Mouse (Mus musculus): ENCODE results near the gene Optn. TPM values are rescaled to one million over a fixed set of nuclear protein-coding genes. Genes with fewer than 3 reads are reported as not detected.

Optn gene
- total and polyA plus RNA-seq, 2 experiments = 13.3 to 70.8 TPM

GRCm38 (mm10) chr2:4996421-4996824 is 67.4 kb downstream of the Optn start:
- Histone ChIP-seq H3K27me3 (ENCODE audit: control insufficient read depth, insufficient read depth, low read length) (no peaks in the 10 kb centered on the region), H3K9ac (ENCODE audit: low read depth, low read length) (peak overlapping the region; percentile 21), H3K27ac (replicated peaks; ENCODE audit: insufficient read depth, low read depth, low read length) (peak overlapping the region; percentile 97), H3K79me2 (ENCODE audit: control insufficient read depth, insufficient read depth, low read length) (peaks cover 9% of the 10 kb centered on the region; the same call in 1 of the 2 replicates), H3K4me1 (ENCODE audit: control insufficient read depth, insufficient read depth, low read length) (peaks cover 24% of the 10 kb centered on the region), H3K36me3 (ENCODE audit: control insufficient read depth, insufficient read depth, low read length) (peaks cover 13% of the 10 kb centered on the region), H3K4me3 (ENCODE audit: insufficient read depth, low read depth, low read length) (no peak overlapping the region)
- peak; percentile 100 for DNase-seq (ENCODE audit: extremely low read depth, low read depth, low spot score)
- TF ChIP-seq CTCF (IDR thresholded peaks at IDR 0.05; ENCODE audit: low read depth, low read length) (no peak), POLR2A (IDR thresholded peaks at IDR 0.05; ENCODE audit: extremely low read depth, insufficient read depth, low read length) (no peak)
- WGBS = 29% methylated on average over 6 of the region's 6 CpGs

- WGBS = 31% methylated on average over 11 of the region's 11 CpGs
- Histone ChIP-seq H3K27ac (replicated peaks; ENCODE audit: insufficient read depth, low read depth, low read length) (peak overlapping the region; percentile 98), H3K36me3 (ENCODE audit: control insufficient read depth, insufficient read depth, low read length) (peaks cover 20% of the 10 kb centered on the region)
Measured at GRCm38 (mm10) chr2:4995646-4996045, 68.2 kb downstream of the Optn start.

GRCm38 (mm10) chr2:4994436-4994835 is 69.4 kb downstream of the Optn start:
- Histone ChIP-seq H3K4me1 (ENCODE audit: control insufficient read depth, insufficient read depth, low read length) (peaks cover 29% of the 10 kb centered on the region), H3K79me2 (ENCODE audit: control insufficient read depth, insufficient read depth, low read length) (peaks cover 9% of the 10 kb centered on the region; the same call in 1 of the 2 replicates), H3K27me3 (ENCODE audit: control insufficient read depth, insufficient read depth, low read length) (no peaks in the 10 kb centered on the region), H3K27ac (replicated peaks; ENCODE audit: insufficient read depth, low read depth, low read length) (peak overlapping the region; percentile 98), H3K4me3 (ENCODE audit: insufficient read depth, low read depth, low read length) (peak overlapping the region; percentile 71), H3K36me3 (ENCODE audit: control insufficient read depth, insufficient read depth, low read length) (peaks cover 29% of the 10 kb centered on the region), H3K9ac (ENCODE audit: low read depth, low read length) (peak overlapping the region; percentile 98)
- 33% methylated on average over 4 of the region's 4 CpGs for WGBS
- no peak for TF ChIP-seq CTCF (IDR thresholded peaks at IDR 0.05; ENCODE audit: low read depth, low read length)
- TF ChIP-seq POLR2A (IDR thresholded peaks at IDR 0.05; ENCODE audit: extremely low read depth, insufficient read depth, low read length) = no peak
- DNase-seq (ENCODE audit: extremely low read depth, low read depth, low spot score) = no peak

More at GRCm38 (mm10) chr2:4995646-4996045, 68.2 kb downstream of the Optn start:
- Histone ChIP-seq H3K79me2 (ENCODE audit: control insufficient read depth, insufficient read depth, low read length) (peaks cover 9% of the 10 kb centered on the region; the same call in 1 of the 2 replicates), H3K9ac (ENCODE audit: low read depth, low read length) (peak overlapping the region; percentile 89), H3K27me3 (ENCODE audit: control insufficient read depth, insufficient read depth, low read length) (no peaks in the 10 kb centered on the region), H3K4me3 (ENCODE audit: insufficient read depth, low read depth, low read length) (peak overlapping the region; percentile 63), H3K4me1 (ENCODE audit: control insufficient read depth, insufficient read depth, low read length) (peaks cover 27% of the 10 kb centered on the region)
- DNase-seq (ENCODE audit: extremely low read depth, low read depth, low spot score) = peak; percentile 96
- TF ChIP-seq POLR2A (IDR thresholded peaks at IDR 0.05; ENCODE audit: extremely low read depth, insufficient read depth, low read length) (no peak), CTCF (IDR thresholded peaks at IDR 0.05; ENCODE audit: low read depth, low read length) (no peak)

- 39% methylated on average over 11 of the region's 11 CpGs for WGBS
- peak overlapping the region; percentile 98 for H3K27ac ChIP-seq (replicated peaks; ENCODE audit: insufficient read depth, low read depth, low read length)
Measured at GRCm38 (mm10) chr2:4993584-4993983, 70.3 kb downstream of the Optn start.

GRCm38 (mm10) chr2:4988826-4989424 is 74.9 kb downstream of the Optn start:
- Histone ChIP-seq H3K36me3 (ENCODE audit: control insufficient read depth, insufficient read depth, low read length) (peaks cover 29% of the 10 kb centered on the region), H3K79me2 (ENCODE audit: control insufficient read depth, insufficient read depth, low read length) (peaks cover 6% of the 10 kb centered on the region; the same call in 1 of the 2 replicates), H3K9ac (ENCODE audit: low read depth, low read length) (peak overlapping the region; percentile 57), H3K27ac (replicated peaks; ENCODE audit: insufficient read depth, low read depth, low read length) (peak overlapping the region; percentile 73), H3K4me1 (ENCODE audit: control insufficient read depth, insufficient read depth, low read length) (peaks cover 30% of the 10 kb centered on the region), H3K27me3 (ENCODE audit: control insufficient read depth, insufficient read depth, low read length) (no peaks in the 10 kb centered on the region), H3K4me3 (ENCODE audit: insufficient read depth, low read depth, low read length) (no peak overlapping the region)
- TF ChIP-seq CTCF (IDR thresholded peaks at IDR 0.05; ENCODE audit: low read depth, low read length) (peak; percentile 75), POLR2A (IDR thresholded peaks at IDR 0.05; ENCODE audit: extremely low read depth, insufficient read depth, low read length) (no peak)
- WGBS = 38% methylated on average over 11 of the region's 11 CpGs
- DNase-seq (ENCODE audit: extremely low read depth, low read depth, low spot score) = peak; percentile 78

More at GRCm38 (mm10) chr2:4993584-4993983, 70.3 kb downstream of the Optn start:
- H3K4me3 ChIP-seq (ENCODE audit: insufficient read depth, low read depth, low read length) = peak overlapping the region; percentile 67
- H3K36me3 ChIP-seq (ENCODE audit: control insufficient read depth, insufficient read depth, low read length) = peaks cover 29% of the 10 kb centered on the region
- no peak for DNase-seq (ENCODE audit: extremely low read depth, low read depth, low spot score)
- no peak for TF ChIP-seq POLR2A (IDR thresholded peaks at IDR 0.05; ENCODE audit: extremely low read depth, insufficient read depth, low read length)
- no peak for TF ChIP-seq CTCF (IDR thresholded peaks at IDR 0.05; ENCODE audit: low read depth, low read length)
- no peaks in the 10 kb centered on the region for H3K27me3 ChIP-seq (ENCODE audit: control insufficient read depth, insufficient read depth, low read length)
- peak overlapping the region; percentile 84 for H3K9ac ChIP-seq (ENCODE audit: low read depth, low read length)
- peaks cover 9% of the 10 kb centered on the region; the same call in 1 of the 2 replicates for H3K79me2 ChIP-seq (ENCODE audit: control insufficient read depth, insufficient read depth, low read length)
- peaks cover 26% of the 10 kb centered on the region for H3K4me1 ChIP-seq (ENCODE audit: control insufficient read depth, insufficient read depth, low read length)
